Mouse (Mus musculus) mesoderm, embryonic 11.5 days (tissue): ENCODE results near the gene Slc5a1.

ENCODE experiments used
- DNase-seq: peaks from one replicate; pipeline ENCODE4 v3.0.0-alpha.2; 2012; ENCODE audit warnings: low read depth, low spot score

Gene Slc5a1

DNA sequence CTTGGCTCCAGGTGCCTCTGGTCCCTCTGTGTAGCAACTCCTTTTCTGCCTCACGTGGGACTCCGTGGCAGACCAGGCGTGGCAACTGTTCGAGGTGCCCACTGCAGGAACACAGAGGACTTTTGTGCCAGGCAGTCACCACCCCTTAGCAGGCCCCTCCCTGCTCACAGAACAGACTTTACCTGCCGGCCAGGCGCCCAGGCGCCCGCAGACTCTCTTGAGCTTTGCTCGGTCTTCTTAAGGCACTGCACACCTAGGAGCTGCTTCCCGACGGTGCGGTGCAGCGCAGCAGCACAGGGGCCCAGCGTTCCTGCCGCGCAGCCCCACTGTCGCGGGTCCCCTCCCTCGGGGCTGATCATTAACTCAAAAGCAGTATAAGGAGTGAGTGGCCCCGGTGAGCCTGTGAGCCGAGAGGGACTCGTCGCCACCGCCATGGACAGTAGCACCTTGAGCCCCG is at the start of gene Slc5a1:
TSS of gene Slc5a1 (plus strand) at position 195 of the 457 bp plus-strand sequence.
- DNase-seq = no peak

DNA sequence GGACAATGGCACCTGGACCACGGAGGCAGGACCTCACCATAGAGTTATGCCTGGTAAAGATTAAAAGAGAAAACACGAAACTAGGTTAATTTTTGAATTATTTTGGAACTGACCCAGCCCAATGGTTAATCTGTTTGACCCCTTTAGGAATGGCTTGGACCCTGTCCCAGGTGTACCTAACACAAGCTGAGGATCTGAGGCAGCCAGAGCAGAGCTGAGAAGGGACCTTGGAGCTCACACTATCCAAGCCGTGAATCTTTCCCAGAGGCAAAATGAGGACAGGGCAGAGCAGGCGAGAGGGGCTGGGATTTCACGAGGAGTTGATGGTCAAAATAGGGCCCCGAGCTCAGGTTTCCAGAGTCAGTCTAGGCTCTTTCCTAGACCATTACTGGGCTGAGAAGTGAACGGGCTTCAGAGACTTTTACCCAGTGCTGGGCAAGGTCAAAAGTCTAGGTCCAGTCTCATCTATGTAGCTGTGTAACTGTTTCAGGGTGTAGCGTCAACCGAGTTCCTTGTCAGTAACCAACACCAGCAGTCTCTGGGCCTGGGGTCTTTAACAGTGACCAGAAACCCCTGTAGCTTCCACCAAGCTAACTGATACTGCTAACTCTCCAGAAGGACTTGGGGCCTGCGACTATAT is 47.8 kb upstream of the Slc5a1 start:
- DNase-seq = no peak

DNA sequence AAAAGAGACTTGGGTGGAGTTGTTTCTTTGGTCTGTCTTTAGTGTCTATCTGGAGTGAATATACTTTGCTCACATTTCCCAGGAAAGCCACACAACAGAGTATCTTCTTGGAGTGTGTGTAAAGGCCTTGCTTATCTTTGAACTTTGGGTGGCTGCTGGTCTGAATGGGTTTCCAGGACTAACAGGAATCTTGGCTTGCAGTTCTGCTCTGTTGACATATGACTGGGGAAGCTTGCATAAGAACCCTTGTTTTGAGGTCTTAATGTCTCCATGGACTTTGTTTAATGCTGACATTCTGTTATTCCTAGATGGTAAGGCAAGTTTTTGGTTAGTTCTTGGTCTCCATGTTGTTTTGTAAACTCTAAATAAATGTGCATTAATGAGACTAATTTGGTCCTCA is 33.9 kb upstream of the Slc5a1 start:
- DNase-seq = no peak

DNA sequence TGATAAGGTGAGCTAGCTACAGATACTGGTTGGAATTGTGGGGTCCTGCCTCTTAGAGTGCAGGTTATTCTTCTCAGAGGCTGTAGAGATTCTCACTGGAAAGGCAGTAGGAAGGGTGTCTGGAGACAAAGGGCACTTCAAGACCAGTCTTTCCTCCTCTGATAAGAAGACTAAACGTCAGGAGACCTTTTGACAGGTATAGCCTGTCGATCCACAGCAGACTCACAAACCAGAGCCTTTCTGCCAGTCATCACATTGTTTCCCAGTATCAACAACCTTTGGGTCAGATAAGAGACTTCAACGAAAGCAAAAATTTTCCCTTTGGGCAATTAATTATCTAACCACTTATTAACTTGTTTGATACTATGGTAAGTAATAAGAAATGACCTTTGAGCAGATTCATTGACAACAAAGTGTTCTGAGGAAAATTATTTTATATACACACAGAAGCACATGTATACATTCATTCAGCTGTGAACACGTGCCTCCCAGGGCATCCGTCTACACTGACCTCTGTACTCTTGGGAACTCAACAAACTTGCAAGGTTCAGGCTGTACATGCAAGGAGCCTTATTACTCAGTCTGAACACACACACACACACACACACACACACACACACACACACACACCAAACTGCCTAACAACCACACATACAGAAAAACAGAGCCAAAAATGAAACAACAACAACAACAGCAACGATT is 27.4 kb upstream of the Slc5a1 start:
- no peak for DNase-seq

DNA sequence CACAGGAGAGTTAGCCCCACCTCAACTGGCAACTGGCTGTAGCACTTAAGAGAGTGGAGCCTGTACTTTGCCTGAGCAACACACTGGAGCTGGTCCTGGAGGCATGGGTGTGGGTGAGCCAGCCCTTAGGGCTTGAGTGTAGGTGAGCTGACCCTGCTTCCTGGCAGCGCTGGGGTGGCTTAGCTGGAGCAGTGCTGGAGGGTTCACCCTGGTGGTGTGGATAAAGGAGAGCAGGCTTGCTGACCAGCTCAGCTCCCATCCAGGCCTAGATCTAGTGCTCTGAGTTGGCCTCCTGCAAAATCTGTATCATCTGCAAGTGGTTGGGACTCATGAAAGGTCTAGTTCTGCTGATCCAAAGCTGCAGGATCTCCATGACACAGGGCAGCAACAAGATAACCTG is 21.1 kb upstream of the Slc5a1 start:
- DNase-seq = no peak

DNA sequence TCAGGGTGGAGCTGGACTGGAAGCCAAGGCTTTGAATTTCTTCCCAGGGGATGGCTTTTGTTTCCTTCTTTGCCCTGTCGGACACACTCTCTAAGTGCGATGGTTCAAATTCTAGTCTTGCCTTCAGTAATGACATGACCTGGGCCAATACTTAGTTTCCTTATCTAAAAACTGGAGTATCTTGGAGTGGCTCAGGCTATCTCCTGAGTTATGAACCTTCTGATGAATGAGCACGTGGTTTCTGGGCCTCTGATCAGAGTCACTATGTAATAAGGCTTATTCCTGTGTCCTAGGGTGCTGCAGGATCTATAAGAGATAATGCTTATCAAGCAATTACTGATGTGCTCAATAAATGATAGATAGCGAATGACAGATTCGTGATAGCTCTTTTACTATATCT is 19.4 kb upstream of the Slc5a1 start:
- no peak for DNase-seq

DNA sequence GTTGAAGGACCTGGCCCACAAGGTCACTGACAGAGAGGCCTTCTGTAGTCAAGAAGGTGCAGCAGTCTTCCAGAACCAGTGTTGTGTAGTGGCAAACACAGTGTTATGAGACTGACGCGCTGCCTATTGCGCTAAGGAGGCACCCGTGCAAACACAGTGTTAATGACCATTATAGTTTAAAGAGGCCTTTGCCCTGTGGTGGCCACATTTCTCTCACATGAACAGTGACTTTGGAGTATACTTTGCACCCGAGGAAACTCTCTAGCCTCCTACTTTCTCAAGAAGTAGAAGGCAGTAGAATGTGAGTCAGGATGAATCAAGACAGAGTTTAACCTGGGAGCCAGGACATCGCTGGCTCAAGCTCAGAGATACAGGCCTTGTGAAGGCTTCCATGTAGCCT is 12.7 kb upstream of the Slc5a1 start:
- no peak for DNase-seq

DNA sequence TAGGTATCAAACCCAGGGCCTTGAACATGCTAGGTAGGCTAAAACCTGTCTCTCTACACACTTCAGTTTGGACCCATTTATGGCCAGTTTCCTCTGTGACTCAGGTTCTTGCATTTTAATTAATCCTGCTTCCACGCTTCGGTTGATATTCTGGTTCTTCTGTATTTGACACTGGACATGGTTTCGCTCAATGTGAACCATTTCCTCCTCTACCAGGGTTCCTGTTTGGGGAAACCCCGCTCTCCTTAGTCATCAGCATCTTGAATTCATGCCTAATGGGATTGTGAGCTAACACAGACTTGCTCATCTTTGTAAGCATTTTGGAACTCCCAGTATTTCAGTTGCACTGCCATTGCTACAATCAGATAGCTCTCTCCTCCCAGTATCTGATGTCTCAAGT is 8.7 kb upstream of the Slc5a1 start:
- no peak for DNase-seq

DNA sequence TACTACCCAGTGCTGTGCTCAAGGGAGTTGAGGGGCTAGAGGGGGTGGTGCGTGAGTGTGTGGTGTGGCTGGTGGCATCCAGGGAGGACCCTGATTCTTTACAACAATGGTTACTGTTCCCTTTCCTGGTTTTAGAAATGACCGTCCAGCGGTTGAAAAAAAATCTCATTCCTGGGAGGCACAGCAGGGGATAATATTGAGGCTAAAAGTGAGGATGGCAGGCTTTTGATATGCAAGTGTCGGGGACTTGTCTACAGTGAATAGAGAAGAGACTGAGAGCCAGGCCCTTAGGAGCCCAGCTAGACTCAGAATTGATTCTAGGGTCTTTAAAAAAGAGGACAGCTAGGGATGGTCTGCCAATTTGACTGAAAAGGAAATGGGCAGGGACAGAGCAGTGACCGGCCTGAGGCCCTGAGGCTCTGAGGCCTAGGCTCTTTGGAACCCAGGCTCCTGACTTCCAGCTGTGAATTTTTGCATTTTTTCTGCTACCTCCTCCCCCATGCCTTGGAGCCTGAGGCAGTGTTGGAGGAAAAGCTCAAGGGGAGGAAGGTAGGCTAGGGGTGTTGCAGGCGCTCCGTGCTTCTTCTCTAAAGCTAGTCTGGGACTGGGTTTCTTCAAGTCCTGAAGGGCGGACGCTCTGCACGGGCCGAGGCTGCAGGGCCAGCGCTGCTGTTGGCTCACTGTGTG is 1.5 kb upstream of the Slc5a1 start:
- DNase-seq = no peak

DNA sequence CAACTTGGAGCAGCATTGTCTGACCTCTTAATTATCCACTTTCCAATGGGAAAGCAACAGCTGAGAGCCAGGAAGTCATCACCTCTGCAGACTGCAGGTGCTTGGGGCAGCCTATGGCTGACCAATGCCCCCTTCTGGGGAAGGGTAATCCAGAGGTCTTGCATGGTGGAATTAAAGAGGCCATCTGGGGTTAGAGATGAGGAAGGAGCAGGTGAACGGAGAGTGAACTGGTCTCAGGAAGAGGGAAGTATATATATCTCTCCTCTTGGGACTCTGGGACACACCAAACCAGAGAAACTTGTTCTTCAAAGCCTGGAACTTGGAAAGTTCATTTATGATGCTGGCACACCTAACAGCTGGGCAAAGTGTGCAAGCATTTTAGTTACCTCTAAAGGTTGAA is 857 bp downstream of the Slc5a1 start:
- DNase-seq = no peak

DNA sequence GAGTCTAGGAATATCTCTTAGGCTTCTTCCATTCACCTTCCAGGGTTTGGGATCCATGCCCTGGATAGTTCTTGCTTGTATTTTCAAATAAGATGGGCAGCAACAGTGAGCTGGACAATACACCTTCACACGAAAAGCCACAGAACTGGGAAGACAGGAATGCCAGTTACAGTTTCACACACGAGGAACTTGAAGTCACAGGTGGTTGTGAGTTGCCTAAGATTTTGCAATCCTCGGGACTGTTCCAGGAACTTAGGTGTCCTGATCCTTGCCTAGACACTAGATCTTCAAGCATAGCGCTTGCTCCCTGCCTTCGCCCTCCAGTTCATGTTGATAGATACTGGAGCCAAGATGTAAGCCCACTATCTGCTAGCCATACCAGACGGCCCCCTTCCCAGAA is 1.6 kb downstream of the Slc5a1 start:
- no peak for DNase-seq

DNA sequence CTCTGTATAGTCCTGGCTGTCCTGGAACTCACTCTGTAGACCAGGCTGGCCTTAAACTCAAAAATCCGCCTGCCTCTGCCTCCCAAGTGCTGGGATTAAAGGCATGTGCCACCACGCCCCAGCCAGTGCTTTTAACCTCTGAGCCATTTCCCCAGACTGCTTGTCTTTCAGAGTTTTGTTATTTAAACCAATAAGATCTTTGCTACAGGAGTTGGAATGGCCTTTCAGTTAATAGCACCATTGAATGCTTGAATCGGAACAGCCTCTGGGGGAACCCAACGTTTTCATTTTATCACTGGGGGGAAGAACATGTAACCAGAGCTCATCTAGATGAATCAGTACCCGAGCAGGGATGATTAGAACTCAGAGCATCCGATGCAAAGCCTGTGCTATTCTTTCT is 3.0 kb downstream of the Slc5a1 start:
- no peak for DNase-seq

DNA sequence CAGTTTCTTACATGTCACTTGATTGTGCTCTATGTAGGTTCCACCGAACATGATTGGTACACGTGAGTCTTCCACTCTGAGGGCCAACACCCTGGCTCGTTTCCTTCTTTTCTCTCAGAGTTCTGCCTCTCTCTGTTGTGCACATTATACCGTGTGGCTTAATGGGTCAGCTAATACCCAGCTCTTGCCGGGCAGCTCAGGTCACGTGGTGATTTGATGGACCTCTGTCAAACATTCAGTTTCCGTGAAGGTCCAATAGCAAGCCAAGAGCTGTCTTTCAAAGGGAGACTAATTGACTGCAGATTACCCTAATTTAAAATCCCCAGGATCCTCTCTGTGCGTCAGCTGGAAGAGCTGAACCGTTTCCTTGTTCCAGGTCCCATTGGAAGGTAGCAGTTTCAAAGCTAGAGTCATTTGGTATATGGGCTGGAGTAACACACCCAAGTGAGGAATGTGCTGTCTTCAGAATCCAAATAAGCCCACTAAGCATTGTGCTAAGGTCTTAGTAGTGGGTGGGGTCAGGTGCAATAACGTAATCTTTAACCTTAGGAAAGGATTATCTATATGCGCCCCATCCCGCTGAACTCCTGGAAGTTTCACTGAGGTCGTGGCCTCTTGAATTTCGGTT is 3.9 kb downstream of the Slc5a1 start:
- no peak for DNase-seq

DNA sequence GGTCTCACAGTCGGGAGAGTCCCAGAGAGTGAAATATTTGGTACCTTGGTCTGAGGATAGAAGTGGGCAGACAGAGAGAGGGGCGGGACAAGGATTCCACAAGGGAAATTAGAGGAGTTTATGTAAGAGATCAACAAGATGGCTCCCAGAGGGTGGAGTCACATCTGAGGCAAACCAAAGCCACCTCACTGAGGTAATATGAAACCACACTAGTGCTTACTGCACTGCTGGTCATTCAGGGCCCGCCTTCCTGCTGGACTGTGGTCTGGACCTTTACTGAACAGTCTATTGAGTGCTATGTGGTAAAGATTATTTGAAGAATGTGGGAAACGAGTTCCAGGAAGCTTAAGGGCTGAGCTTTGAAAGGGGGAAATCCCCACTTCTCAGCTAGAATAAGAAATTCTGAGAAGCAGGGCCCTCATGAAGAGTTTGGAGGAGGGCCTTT is 17.9 kb downstream of the Slc5a1 start:
- no peak for DNase-seq

DNA sequence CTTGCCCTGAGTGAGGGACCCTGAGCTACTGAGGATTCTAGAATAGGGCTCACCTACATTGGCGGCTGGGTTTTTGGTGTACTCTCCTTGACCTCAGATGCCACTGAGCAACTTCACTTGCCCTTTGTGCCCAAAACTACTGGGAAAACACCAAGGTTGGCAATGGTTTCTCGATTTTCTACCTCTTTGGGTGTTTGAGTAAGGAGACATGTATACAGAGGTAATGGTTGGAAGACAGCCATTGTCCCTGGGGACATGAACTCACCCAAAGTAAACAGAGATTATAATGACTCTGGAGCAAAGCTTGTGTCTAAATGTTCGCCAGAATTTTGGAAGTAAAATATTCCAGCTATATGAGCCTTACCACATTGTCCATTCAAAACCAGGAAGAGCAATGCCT is 19.6 kb downstream of the Slc5a1 start:
- no peak for DNase-seq

DNA sequence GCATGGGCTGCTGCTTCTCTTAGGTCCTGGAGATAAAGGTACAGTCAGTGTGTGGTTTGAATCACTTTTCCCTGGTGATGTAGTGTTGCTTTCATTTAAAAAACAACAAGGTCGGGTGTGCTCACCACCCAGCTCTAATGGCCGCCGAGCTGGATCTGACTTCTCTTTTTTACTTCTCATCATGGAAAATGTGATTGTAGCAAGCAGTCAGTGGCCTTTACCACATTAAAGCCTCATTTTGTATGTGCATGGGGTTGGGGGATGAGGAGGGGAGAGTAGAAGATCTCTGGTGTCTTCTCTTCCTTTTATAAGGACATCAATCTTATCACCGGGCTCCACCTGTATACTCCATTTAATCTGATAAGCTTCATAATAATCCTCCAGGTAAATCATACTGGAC is 21.3 kb downstream of the Slc5a1 start:
- DNase-seq = no peak

DNA sequence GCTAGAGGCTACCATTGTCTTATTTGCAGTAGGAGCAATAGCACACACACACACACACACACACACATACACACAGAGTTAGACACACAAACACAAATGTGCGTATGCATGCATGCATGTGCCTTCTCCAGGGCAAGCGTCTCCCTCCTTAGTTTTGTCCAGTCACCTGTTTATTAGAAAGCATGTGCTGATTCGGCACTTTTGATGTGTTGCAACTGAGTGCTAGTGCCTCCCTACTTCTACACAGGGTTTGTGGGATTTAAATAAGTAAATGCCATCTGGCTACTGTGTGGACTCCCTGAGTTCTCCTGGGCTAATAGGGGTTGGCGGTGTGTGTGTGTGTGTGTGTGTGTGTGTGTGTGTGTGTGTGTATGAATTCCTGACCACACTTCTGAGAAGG is 30.1 kb downstream of the Slc5a1 start:
- DNase-seq = no peak

DNA sequence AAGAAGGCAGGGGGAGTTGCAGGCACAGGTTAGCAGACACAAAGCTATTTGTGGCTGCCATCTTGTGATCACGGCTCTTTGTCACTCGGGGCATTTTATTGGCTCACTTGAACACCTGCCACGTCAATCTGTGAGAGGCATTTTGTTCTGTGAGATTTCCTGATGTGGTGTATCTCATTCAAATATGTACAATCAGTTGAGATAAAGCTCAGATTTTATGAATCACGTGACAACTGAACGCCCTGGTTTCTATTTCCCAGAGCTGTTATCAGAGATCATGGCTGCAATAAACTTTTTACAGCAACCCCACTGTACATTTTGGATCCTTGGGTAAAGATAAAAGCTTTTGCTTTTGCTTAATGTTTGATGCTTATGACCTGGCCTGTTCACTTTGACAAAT is 31.6 kb downstream of the Slc5a1 start:
- no peak for DNase-seq

DNA sequence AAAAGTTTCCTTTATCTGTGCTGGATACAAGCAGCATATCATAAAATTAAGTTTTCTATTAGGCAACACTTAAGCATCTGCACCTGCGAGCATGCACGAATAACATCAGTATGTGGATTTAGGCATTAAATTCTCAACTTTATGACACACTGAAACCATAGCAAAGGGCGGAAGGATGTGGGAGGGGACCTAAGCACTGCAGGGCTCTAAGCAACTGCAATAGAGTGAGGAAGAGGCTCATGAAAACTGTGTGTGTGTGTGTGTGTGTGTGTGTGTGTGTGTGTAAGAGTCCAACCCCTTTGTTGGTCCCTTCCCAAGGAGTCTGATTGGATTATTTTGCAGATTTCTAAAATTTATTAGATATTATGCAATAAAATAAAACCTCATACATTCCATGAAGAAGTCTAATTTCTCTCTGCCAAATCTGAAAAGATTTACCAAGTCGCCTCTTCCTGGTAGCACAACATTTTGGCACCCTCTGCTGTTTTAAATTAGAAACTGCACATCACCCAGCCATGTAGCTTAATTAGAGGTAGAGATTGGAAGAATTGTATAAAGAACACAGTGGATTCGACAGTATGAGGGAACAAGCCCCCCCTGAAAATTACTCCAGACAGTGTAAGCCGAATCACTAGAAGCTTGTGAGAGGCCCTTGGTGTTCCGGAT is 38.9 kb downstream of the Slc5a1 start:
- DNase-seq = peak; percentile 39

DNA sequence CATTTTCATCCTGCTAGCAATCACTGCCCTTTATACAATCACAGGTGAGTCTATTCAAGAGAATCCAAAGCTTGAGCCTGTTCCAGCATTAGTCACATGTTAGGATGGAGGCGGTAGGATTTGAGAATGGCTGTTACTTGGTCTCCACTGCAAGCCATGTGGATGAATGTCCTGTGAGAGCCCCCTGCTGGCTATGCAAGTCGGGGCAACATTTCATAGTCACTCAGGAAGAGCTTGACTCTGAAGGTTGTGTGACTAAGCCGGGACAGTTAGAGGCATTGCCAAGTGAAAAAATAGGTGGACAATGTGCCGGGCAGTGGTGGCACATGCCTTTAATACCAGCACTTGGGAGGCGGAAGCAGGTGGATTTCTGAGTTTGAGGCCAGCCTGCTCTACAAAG is 40.0 kb downstream of the Slc5a1 start:
- DNase-seq = peak; percentile 24

DNA sequence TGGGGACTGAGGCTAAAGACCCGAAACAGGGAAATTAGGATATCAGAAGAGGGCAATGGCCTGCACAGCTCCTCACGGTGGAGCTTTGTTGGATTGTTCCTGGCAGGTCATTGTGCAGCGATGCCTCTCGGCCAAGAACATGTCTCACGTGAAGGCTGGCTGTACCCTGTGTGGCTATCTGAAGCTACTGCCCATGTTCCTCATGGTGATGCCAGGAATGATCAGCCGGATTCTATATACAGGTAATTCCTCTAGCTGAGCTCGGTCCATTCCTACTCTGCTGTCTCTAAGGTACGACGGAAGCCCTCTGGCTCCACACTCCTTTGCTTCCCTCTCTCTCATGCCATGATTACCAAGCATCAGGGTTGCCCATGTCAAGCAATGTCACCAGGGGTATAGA is 42.8 kb downstream of the Slc5a1 start:
- DNase-seq = no peak

DNA sequence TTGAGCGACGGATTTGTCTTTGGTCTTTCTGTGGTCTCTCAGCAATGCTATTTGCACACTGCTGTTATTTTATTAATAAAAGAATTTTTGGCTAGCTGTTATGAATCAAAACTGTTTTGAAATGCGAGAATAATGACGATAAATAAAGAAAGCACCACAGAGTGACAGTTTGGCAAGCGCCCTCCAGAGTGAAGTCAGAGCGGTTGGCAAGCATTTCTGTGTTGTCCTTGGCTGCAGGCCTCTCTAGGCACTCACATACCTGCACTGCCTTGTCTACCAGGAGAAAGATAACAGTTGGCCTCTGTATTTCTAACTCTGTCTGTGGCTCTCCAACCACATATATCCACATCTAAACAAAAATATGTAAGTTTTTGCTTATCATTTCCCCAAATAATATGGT is 43.7 kb downstream of the Slc5a1 start:
- DNase-seq = no peak
